Mouse (Mus musculus) myocyte (in vitro differentiated cells): Measurements from ENCODE around the gene Hoxd11.

Experiments
- CEBPB ChIP-seq: IDR thresholded peaks from 2 replicates; pipeline ENCODE4 v1.6.1; 2011; ENCODE audit warnings: mild to moderate bottlenecking, moderate library complexity; ENCODE audit not compliant: poor library complexity, insufficient read depth, severe bottlenecking
- E2F4 ChIP-seq: IDR thresholded peaks from one replicate; pipeline ENCODE4 v1.6.1; 2011; ENCODE audit warnings: mild to moderate bottlenecking, control low read depth, moderate library complexity; ENCODE audit not compliant: insufficient read depth
- MAX ChIP-seq: IDR thresholded peaks from one replicate; pipeline ENCODE4 v1.6.1; 2011; ENCODE audit warnings: low read depth, mild to moderate bottlenecking, control low read depth
- POLR2A ChIP-seq: IDR thresholded peaks from one replicate; pipeline ENCODE4 v1.6.1; 2011; ENCODE audit warnings: low read depth, mild to moderate bottlenecking, control low read depth, moderate library complexity; ENCODE audit not compliant: insufficient read length
- POLR2AphosphoS2 ChIP-seq: IDR thresholded peaks from one replicate; pipeline ENCODE4 v1.6.1; 2011; ENCODE audit warnings: low read depth, control low read depth; ENCODE audit not compliant: insufficient read length
- REST ChIP-seq: IDR thresholded peaks from one replicate; pipeline ENCODE4 v1.6.1; 2011; ENCODE audit warnings: mild to moderate bottlenecking, control low read depth, moderate library complexity; ENCODE audit not compliant: insufficient read depth, insufficient read length
- TCF12 ChIP-seq: IDR thresholded peaks from one replicate; pipeline ENCODE4 v1.6.1; 2011; ENCODE audit warnings: mild to moderate bottlenecking, control low read depth; ENCODE audit not compliant: poor library complexity, insufficient read depth, severe bottlenecking
- TCF3 ChIP-seq: IDR thresholded peaks from one replicate; pipeline ENCODE4 v1.6.1; 2011; ENCODE audit warnings: low read depth, control low read depth; ENCODE audit not compliant: insufficient read length
- USF1 ChIP-seq: IDR thresholded peaks from one replicate; pipeline ENCODE4 v1.6.1; 2011; ENCODE audit warnings: low read depth, mild to moderate bottlenecking, control low read depth, moderate library complexity

GRCm38 (mm10) chr2:74691995-74692807 is 12.8 kb downstream of the Hoxd11 start:
- TF ChIP-seq POLR2A = no peak
- TF ChIP-seq TCF12 = no peak
- no peak for TF ChIP-seq USF1
- no peak for TF ChIP-seq TCF3
- no peak for TF ChIP-seq MAX
- TF ChIP-seq CEBPB = no peak
- no peak for TF ChIP-seq E2F4
- no peak for TF ChIP-seq REST
- TF ChIP-seq POLR2AphosphoS2 = no peak
